Mouse (Mus musculus): ENCODE measurements around the gene Ift27. TPM values are rescaled to one million over a fixed set of nuclear protein-coding genes. Genes with fewer than 3 reads are reported as not detected.
A peak's percentile ranks its signal among the peaks of the same experiment; 100 is the strongest.

The Ift27 gene
- 103 and 105 TPM in 2 replicates for polyA plus RNA-seq (2014; fragmentation: Nextera tagmentation; extraction: Ambion mirVana)

GRCm38 (mm10) chr15:78173972-78174886, at the start of gene Ift27:
TSS of gene Ift27 (minus strand) at chr15:78174107.
- Histone ChIP-seq H3K9ac (replicated peaks; ENCODE audit: low read depth, low read length) (peak within 1 kb of the TSS; percentile 74), H3K36me3 (ENCODE audit: control insufficient read depth, insufficient read depth, low read length) (no peaks in the 10 kb centered on the region), H3K4me1 (ENCODE audit: control insufficient read depth, insufficient read depth, low read length) (peaks cover 23% of the 10 kb centered on the region), H3K9me3 (ENCODE audit: control insufficient read depth, low read length) (no peaks in the 10 kb centered on the region), H3K4me3 (ENCODE audit: low read depth, low read length) (peak within 1 kb of the TSS; percentile 55), H3K27me3 (ENCODE audit: control insufficient read depth, insufficient read depth, low read length) (no peaks in the 10 kb centered on the region), H3K27ac (ENCODE audit: low read depth, low read length) (peak within 1 kb of the TSS; percentile 78), H3K4me2 (ENCODE audit: low read depth, low read length) (peak within 1 kb of the TSS; percentile 88)
- under 1% methylated on average over 40 of the region's 40 CpGs for WGBS
- peak; percentile 95 for ATAC-seq (ENCODE audit: low read depth)

- ATAC-seq (ENCODE audit: low read depth), result no peak
These were observed 41.4 kb upstream of the Ift27 start for GRCm38 (mm10) chr15:78215269-78215668.

GRCm38 (mm10) chr15:78211367-78211766, 37.5 kb upstream of the Ift27 start:
- no peaks in the 10 kb centered on the region for H3K9me3 ChIP-seq (ENCODE audit: control insufficient read depth, low read length)
- H3K4me3 ChIP-seq (ENCODE audit: low read depth, low read length), result no peak overlapping the region
- H3K36me3 ChIP-seq (ENCODE audit: control insufficient read depth, insufficient read depth, low read length), result no peaks in the 10 kb centered on the region
- no peak overlapping the region for H3K9ac ChIP-seq (replicated peaks; ENCODE audit: low read depth, low read length)
- no peaks in the 10 kb centered on the region for H3K4me1 ChIP-seq (ENCODE audit: control insufficient read depth, insufficient read depth, low read length)
- H3K27me3 ChIP-seq (ENCODE audit: control insufficient read depth, insufficient read depth, low read length), result no peaks in the 10 kb centered on the region
- no peak for ATAC-seq (ENCODE audit: low read depth)
- 79% methylated on average over 8 of the region's 8 CpGs for WGBS
- no peak overlapping the region for H3K4me2 ChIP-seq (ENCODE audit: low read depth, low read length)
- no peak overlapping the region for H3K27ac ChIP-seq (ENCODE audit: low read depth, low read length)

More at GRCm38 (mm10) chr15:78215269-78215668, 41.4 kb upstream of the Ift27 start:
- Histone ChIP-seq H3K4me1 (ENCODE audit: control insufficient read depth, insufficient read depth, low read length) (no peaks in the 10 kb centered on the region), H3K27me3 (ENCODE audit: control insufficient read depth, insufficient read depth, low read length) (no peaks in the 10 kb centered on the region), H3K4me2 (ENCODE audit: low read depth, low read length) (no peak overlapping the region), H3K36me3 (ENCODE audit: control insufficient read depth, insufficient read depth, low read length) (no peaks in the 10 kb centered on the region), H3K9ac (replicated peaks; ENCODE audit: low read depth, low read length) (no peak overlapping the region), H3K4me3 (ENCODE audit: low read depth, low read length) (no peak overlapping the region), H3K9me3 (ENCODE audit: control insufficient read depth, low read length) (no peaks in the 10 kb centered on the region), H3K27ac (ENCODE audit: low read depth, low read length) (no peak overlapping the region)
- WGBS, result 87% methylated on average over 9 of the region's 9 CpGs

GRCm38 (mm10) chr15:78210203-78210602, 36.3 kb upstream of the Ift27 start:
- 89% methylated on average over 4 of the region's 4 CpGs for WGBS
- H3K4me2 ChIP-seq (ENCODE audit: low read depth, low read length), result no peak overlapping the region
- no peak overlapping the region for H3K9ac ChIP-seq (replicated peaks; ENCODE audit: low read depth, low read length)
- 0 out of 2 replicates have a peak, but pooled peaks cover 1% of the 10 kb centered on the region for H3K27me3 ChIP-seq (ENCODE audit: control insufficient read depth, insufficient read depth, low read length)
- H3K9me3 ChIP-seq (ENCODE audit: control insufficient read depth, low read length), result no peaks in the 10 kb centered on the region
- H3K36me3 ChIP-seq (ENCODE audit: control insufficient read depth, insufficient read depth, low read length), result no peaks in the 10 kb centered on the region
- no peaks in the 10 kb centered on the region for H3K4me1 ChIP-seq (ENCODE audit: control insufficient read depth, insufficient read depth, low read length)
- no peak overlapping the region for H3K27ac ChIP-seq (ENCODE audit: low read depth, low read length)
- H3K4me3 ChIP-seq (ENCODE audit: low read depth, low read length), result no peak overlapping the region
- ATAC-seq (ENCODE audit: low read depth), result no peak

DNA sequence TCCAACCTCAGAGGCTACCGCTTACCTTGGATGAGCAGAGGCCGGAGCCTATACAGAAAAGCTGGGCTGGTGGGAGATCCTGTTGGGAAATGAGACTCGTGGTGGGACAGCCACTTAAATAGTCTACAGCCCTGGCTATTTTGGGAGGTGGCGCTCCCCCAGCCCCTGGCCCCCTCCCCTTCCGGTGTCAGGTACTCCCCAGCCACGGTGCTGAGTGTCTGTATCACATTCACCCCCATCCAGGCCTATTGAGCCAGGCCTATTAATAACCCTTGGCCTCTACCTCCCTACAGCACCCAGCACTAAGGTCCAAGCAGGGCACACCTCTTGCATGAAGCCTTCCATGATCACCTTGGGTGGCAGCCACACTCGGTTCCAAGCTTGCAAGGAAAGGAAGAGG, 32.4 kb upstream of the Ift27 start, which contains the start of gene Pvalb:
TSS of gene Pvalb (minus strand) at position 89 of the 400 bp plus-strand sequence.
- H3K4me3 ChIP-seq (ENCODE audit: low read depth, low read length), result no peak within 1 kb of the TSS
- no peak within 1 kb of the TSS for H3K9ac ChIP-seq (replicated peaks; ENCODE audit: low read depth, low read length)
- H3K36me3 ChIP-seq (ENCODE audit: control insufficient read depth, insufficient read depth, low read length), result no peaks in the 10 kb centered on the region
- ATAC-seq (ENCODE audit: low read depth), result no peak
- H3K4me1 ChIP-seq (ENCODE audit: control insufficient read depth, insufficient read depth, low read length), result peaks cover 4% of the 10 kb centered on the region; the same call in 1 of the 2 replicates
- peaks cover 16% of the 10 kb centered on the region; the same call in 1 of the 2 replicates for H3K27me3 ChIP-seq (ENCODE audit: control insufficient read depth, insufficient read depth, low read length)
- no peaks in the 10 kb centered on the region for H3K9me3 ChIP-seq (ENCODE audit: control insufficient read depth, low read length)
- no peak within 1 kb of the TSS for H3K4me2 ChIP-seq (ENCODE audit: low read depth, low read length)
- no peak within 1 kb of the TSS for H3K27ac ChIP-seq (ENCODE audit: low read depth, low read length)
- WGBS, result 88% methylated on average over 7 of the region's 7 CpGs

GRCm38 (mm10) chr15:78205192-78205591, 31.3 kb upstream of the Ift27 start:
- WGBS, result 42% methylated on average over 3 of the region's 3 CpGs
- Histone ChIP-seq H3K4me3 (ENCODE audit: low read depth, low read length) (no peak overlapping the region), H3K4me2 (ENCODE audit: low read depth, low read length) (no peak overlapping the region), H3K36me3 (ENCODE audit: control insufficient read depth, insufficient read depth, low read length) (no peaks in the 10 kb centered on the region), H3K27ac (ENCODE audit: low read depth, low read length) (no peak overlapping the region), H3K4me1 (ENCODE audit: control insufficient read depth, insufficient read depth, low read length) (peaks cover 4% of the 10 kb centered on the region; the same call in 1 of the 2 replicates), H3K27me3 (ENCODE audit: control insufficient read depth, insufficient read depth, low read length) (peaks cover 16% of the 10 kb centered on the region; the same call in 1 of the 2 replicates), H3K9ac (replicated peaks; ENCODE audit: low read depth, low read length) (no peak overlapping the region), H3K9me3 (ENCODE audit: control insufficient read depth, low read length) (no peaks in the 10 kb centered on the region)
- ATAC-seq (ENCODE audit: low read depth), result peak; percentile 49; the same call in 1 of the 2 replicates

DNA sequence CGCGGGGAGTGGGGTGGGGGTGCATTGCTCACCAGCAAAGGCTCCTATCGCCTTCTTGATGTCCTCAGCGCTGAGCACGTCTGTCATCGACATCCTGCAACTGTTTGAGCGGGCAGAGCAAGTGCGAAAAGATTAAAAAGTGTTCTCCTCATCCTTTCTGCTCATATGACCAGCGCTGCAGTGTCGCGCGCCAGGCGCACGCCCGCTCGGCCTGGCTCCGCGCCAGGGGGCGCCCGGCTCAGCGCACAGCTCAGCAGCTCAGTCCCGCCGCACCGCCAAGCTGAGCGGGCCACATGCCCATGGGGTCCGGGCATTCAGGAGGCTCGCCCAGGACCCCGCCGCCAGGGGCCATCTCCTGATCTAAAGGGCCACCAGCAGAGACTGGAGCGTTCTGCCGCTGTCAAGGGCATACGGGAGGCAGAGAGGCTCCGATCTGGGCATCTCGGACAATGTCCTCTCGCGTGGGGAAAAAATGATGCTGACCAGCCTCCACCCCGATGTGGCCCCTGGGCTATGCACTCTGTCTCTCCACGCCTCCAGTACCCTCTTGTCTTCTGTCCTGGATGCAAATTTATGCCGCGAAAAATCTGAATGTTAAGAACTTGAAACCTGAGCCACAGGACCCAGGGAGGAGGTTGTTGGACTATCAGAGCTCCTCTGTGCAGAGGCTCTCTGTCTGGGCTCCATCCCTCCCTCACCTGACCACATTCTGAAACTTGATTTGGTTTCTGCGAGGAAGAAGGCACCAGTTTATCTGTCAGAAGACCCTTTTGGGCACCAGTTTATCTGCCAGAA, 30.3 kb upstream of the Ift27 start:
- ATAC-seq (ENCODE audit: low read depth), result peak; percentile 81
- H3K4me2 ChIP-seq (ENCODE audit: low read depth, low read length), result peak overlapping the region; percentile 53
- WGBS, result 2% methylated on average over 41 of the region's 41 CpGs
- peaks cover 4% of the 10 kb centered on the region; the same call in 1 of the 2 replicates for H3K4me1 ChIP-seq (ENCODE audit: control insufficient read depth, insufficient read depth, low read length)
- H3K9me3 ChIP-seq (ENCODE audit: control insufficient read depth, low read length), result no peaks in the 10 kb centered on the region
- no peaks in the 10 kb centered on the region for H3K36me3 ChIP-seq (ENCODE audit: control insufficient read depth, insufficient read depth, low read length)
- peaks cover 16% of the 10 kb centered on the region; the same call in 1 of the 2 replicates for H3K27me3 ChIP-seq (ENCODE audit: control insufficient read depth, insufficient read depth, low read length)
- H3K27ac ChIP-seq (ENCODE audit: low read depth, low read length), result no peak overlapping the region
- peak overlapping the region; percentile 53; the same call in 1 of the 2 replicates for H3K9ac ChIP-seq (replicated peaks; ENCODE audit: low read depth, low read length)
- peak overlapping the region; percentile 29 for H3K4me3 ChIP-seq (ENCODE audit: low read depth, low read length)

DNA sequence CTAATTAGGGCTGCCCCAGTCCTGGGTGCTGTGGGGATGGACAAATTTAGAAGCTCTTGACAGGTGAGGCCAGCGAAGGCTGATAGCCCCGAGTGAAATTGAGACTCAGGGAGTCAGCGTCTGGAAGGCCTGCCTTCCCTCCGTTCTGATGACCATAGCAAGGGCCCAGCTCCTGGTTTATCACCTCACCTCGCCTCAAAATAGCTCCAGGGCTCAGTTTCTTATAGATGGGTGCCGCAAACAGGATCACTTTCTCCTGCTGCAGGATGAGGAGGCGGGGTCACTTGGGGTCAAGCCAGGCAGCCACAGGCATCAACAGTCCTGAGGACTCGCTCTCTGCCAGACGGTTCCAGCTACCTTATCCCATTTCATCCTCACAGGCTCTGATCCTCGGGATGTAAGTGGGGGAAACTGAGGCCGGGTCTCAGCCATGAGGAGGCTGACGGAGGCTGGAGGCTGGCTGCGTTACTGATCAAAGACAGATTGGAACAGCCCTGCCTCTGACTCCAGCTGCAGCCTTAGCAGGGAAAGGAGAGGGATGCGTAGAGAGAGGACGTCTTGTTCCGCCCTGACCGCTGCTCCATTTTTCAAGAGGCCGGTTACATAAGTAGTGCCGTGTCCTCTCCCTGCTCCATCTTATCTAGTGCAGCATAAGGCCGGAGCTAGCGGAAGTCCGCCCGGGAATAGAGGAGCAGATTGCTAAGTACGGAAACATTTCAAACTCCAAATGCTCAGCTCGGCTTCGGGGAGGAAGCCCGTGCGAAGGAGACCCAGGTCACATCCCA, 21.4 kb upstream of the Ift27 start:
- Histone ChIP-seq H3K9ac (replicated peaks; ENCODE audit: low read depth, low read length) (no peak overlapping the region), H3K27ac (ENCODE audit: low read depth, low read length) (no peak overlapping the region), H3K4me3 (ENCODE audit: low read depth, low read length) (no peak overlapping the region), H3K9me3 (ENCODE audit: control insufficient read depth, low read length) (no peaks in the 10 kb centered on the region), H3K36me3 (ENCODE audit: control insufficient read depth, insufficient read depth, low read length) (no peaks in the 10 kb centered on the region), H3K27me3 (ENCODE audit: control insufficient read depth, insufficient read depth, low read length) (no peaks in the 10 kb centered on the region), H3K4me1 (ENCODE audit: control insufficient read depth, insufficient read depth, low read length) (no peaks in the 10 kb centered on the region), H3K4me2 (ENCODE audit: low read depth, low read length) (no peak overlapping the region)
- no peak for ATAC-seq (ENCODE audit: low read depth)
- WGBS, result 83% methylated on average over 28 of the region's 28 CpGs
